Mouse (Mus musculus) G1E-ER4 (cell line): ENCODE results near the gene Trpv5. TPM values are rescaled to one million over a fixed set of nuclear protein-coding genes. Genes with fewer than 3 reads are reported as not detected.

Experiments
- GATA1 ChIP-seq: IDR thresholded peaks from one replicate; pipeline ENCODE4 v1.8.0; 2012; ENCODE audit warnings: low read length, inconsistent platforms
- polyA plus RNA-seq: library from polyadenylated mRNA; stranded (reverse); fragments of >175 nt; gene quantifications from 2 replicates; pipeline ENCODE4 v1.2.3, GENCODE M21; 2012

Gene Trpv5
- polyA plus RNA-seq: not detected in 2 replicates

GRCm38 (mm10) chr6:41680669-41681068 lies at the start of gene Trpv5:
Trpv5 (minus strand) TSS chr6:41680769.
- TF ChIP-seq GATA1: no peak

GRCm38 (mm10) chr6:41727989-41728609 lies 47.5 kb upstream of the Trpv5 start:
- TF ChIP-seq GATA1: no peak

GRCm38 (mm10) chr6:41721430-41721829 lies 40.9 kb upstream of the Trpv5 start:
- TF ChIP-seq GATA1: no peak

GRCm38 (mm10) chr6:41710281-41710680 lies 29.7 kb upstream of the Trpv5 start:
- no peak for TF ChIP-seq GATA1

GRCm38 (mm10) chr6:41706275-41706674 lies 25.7 kb upstream of the Trpv5 start:
- no peak for TF ChIP-seq GATA1

GRCm38 (mm10) chr6:41704123-41704522 lies 23.6 kb upstream of the Trpv5 start, which contains the start of gene Kel:
Kel (minus strand) TSS chr6:41704339.
- TF ChIP-seq GATA1: peak; percentile 53

- TF ChIP-seq GATA1: no peak
Observed at GRCm38 (mm10) chr6:41702928-41703327, 22.4 kb upstream of the Trpv5 start.

- no peak for TF ChIP-seq GATA1
Observed at GRCm38 (mm10) chr6:41701245-41701644, 20.7 kb upstream of the Trpv5 start.

- no peak for TF ChIP-seq GATA1
Observed at GRCm38 (mm10) chr6:41694407-41694806, 13.8 kb upstream of the Trpv5 start.

GRCm38 (mm10) chr6:41692200-41692599 lies 11.6 kb upstream of the Trpv5 start:
- no peak for TF ChIP-seq GATA1

- no peak for TF ChIP-seq GATA1
Observed at GRCm38 (mm10) chr6:41685596-41685995, 5.0 kb upstream of the Trpv5 start.

GRCm38 (mm10) chr6:41684911-41685310 lies 4.3 kb upstream of the Trpv5 start:
- TF ChIP-seq GATA1: no peak

GRCm38 (mm10) chr6:41684131-41684530 lies 3.6 kb upstream of the Trpv5 start, which contains the start of gene Llcfc1:
Llcfc1 (plus strand) TSS chr6:41684431.
- TF ChIP-seq GATA1: no peak

GRCm38 (mm10) chr6:41681656-41682055 lies 1.1 kb upstream of the Trpv5 start:
- TF ChIP-seq GATA1: no peak

- no peak for TF ChIP-seq GATA1
Observed at GRCm38 (mm10) chr6:41676530-41676929, 4.0 kb downstream of the Trpv5 start.

GRCm38 (mm10) chr6:41662320-41662719 lies 18.2 kb downstream of the Trpv5 start:
- TF ChIP-seq GATA1: no peak

GRCm38 (mm10) chr6:41658487-41658886 lies 22.1 kb downstream of the Trpv5 start:
- TF ChIP-seq GATA1: no peak

- no peak for TF ChIP-seq GATA1
Observed at GRCm38 (mm10) chr6:41654648-41655047, 25.9 kb downstream of the Trpv5 start.

GRCm38 (mm10) chr6:41653173-41653572 lies 27.4 kb downstream of the Trpv5 start:
- no peak for TF ChIP-seq GATA1
